ENCODE assay signal across 18 mouse cellular contexts in genomic region chr9:44075996-44076763, GRCm38 (mm10). TPM values are rescaled to one million over a fixed set of nuclear protein-coding genes. Genes with fewer than 3 reads are reported as not detected.
DNase-seq lines count a peak whose midpoint lies in the region; ATAC-seq and TF ChIP-seq lines count a peak whose summit lies in the region.
"Had no signal": no experiment of that assay in that cellular context is flagged by ENCODE, and none has a peak within 500 bp of the region (broad histone marks: within the 10 kb centered on the region; RNA-seq: fewer than 3 reads in every experiment).

No protein-coding gene starts in this region.

- peaks cover 85% of the 10 kb centered on the region for H3K4me1 ChIP-seq in heart, embryonic 12.5 days (replicated peaks)
- peaks cover 31% of the 10 kb centered on the region for H3K4me1 ChIP-seq in midbrain, embryonic 11.5 days (ENCODE audit: control insufficient read depth, insufficient read depth, low read length)
- H3K4me1 ChIP-seq in midbrain, postnatal 0 days (ENCODE audit: insufficient read depth, low read length): no peaks in the 10 kb centered on the region
- peaks cover 58% of the 10 kb centered on the region for H3K4me1 ChIP-seq in hindbrain, embryonic 13.5 days (replicated peaks)

- H3K4me3 ChIP-seq in heart, embryonic 12.5 days: no peak overlapping the region
- no peak overlapping the region for H3K4me3 ChIP-seq in midbrain, embryonic 11.5 days (ENCODE audit: low read depth, low read length)
- H3K4me3 ChIP-seq in midbrain, postnatal 0 days (ENCODE audit: low read depth, low read length): no peak overlapping the region
- no peak overlapping the region for H3K4me3 ChIP-seq in hindbrain, embryonic 13.5 days
- H3K4me3 ChIP-seq: forebrain, embryonic 10.5 days; hindbrain, embryonic 15.5 days; megakaryocyte, embryonic 14.5 days; neural tube, embryonic 15.5 days had no signal

- H3K9ac ChIP-seq in heart, embryonic 12.5 days: peak overlapping the region; percentile 19; the same call in 1 of the 2 replicates
- no peak overlapping the region for H3K9ac ChIP-seq in midbrain, embryonic 11.5 days (ENCODE audit: low read length)
- H3K9ac ChIP-seq in midbrain, postnatal 0 days (replicated peaks; ENCODE audit: low read length, poor library complexity, severe bottlenecking): no peak overlapping the region
- no peak overlapping the region for H3K9ac ChIP-seq in hindbrain, embryonic 13.5 days
- H3K9ac ChIP-seq: hindbrain, embryonic 15.5 days; liver, embryonic 14.5 days; neural tube, embryonic 15.5 days had no signal

- peak; percentile 49 for DNase-seq in cerebellum, adult 11 months
- no peak for DNase-seq in heart, postnatal 10 days
- DNase-seq in midbrain, embryonic 11.5 days (ENCODE audit: low spot score, missing footprints): peak; percentile 78
- no peak for DNase-seq in midbrain, postnatal 0 days (ENCODE audit: low spot score)
- DNase-seq: adrenal gland, postnatal 25 days had no signal

- H3K27me3 ChIP-seq in heart, embryonic 12.5 days (replicated peaks): no peaks in the 10 kb centered on the region
- no peaks in the 10 kb centered on the region for H3K27me3 ChIP-seq in midbrain, embryonic 11.5 days (ENCODE audit: control insufficient read depth, insufficient read depth, low read length)
- no peaks in the 10 kb centered on the region for H3K27me3 ChIP-seq in midbrain, postnatal 0 days (ENCODE audit: insufficient read depth, low read length)
- H3K27me3 ChIP-seq in hindbrain, embryonic 13.5 days: no peaks in the 10 kb centered on the region
- H3K27me3 ChIP-seq: hindbrain, embryonic 15.5 days had no signal

- intact Hi-C loops in heart, postnatal 10 days (cut with DNase I): no loop called here

- no peak for ATAC-seq in cerebellum, adult (ENCODE audit: insufficient number of reproducible peaks, low FRiP score, low TSS enrichment)
- ATAC-seq in heart, embryonic 12.5 days (ENCODE audit: insufficient number of reproducible peaks, low FRiP score): no peak
- no peak for ATAC-seq in midbrain, embryonic 11.5 days (ENCODE audit: low FRiP score)
- ATAC-seq in midbrain, postnatal 0 days (ENCODE audit: low FRiP score): no peak
- ATAC-seq in megakaryocyte progenitor cell, adult 5-6 weeks (replicated peaks; ENCODE audit: poor library complexity): no peak
- no peak for ATAC-seq in hindbrain, embryonic 13.5 days (ENCODE audit: low FRiP score)

- no peak overlapping the region for H3K4me2 ChIP-seq in heart, embryonic 12.5 days
- no peak overlapping the region for H3K4me2 ChIP-seq in midbrain, embryonic 11.5 days
- no peak overlapping the region for H3K4me2 ChIP-seq in midbrain, postnatal 0 days (ENCODE audit: low read depth, low read length, poor library complexity, severe bottlenecking)
- H3K4me2 ChIP-seq in hindbrain, embryonic 13.5 days: no peak overlapping the region
- H3K4me2 ChIP-seq: hindbrain, embryonic 15.5 days; neural tube, embryonic 15.5 days had no signal

- H3K9me3 ChIP-seq in heart, embryonic 12.5 days (replicated peaks): no peaks in the 10 kb centered on the region
- H3K9me3 ChIP-seq in midbrain, embryonic 11.5 days (ENCODE audit: control insufficient read depth, low read length): no peaks in the 10 kb centered on the region
- no peaks in the 10 kb centered on the region for H3K9me3 ChIP-seq in midbrain, postnatal 0 days (ENCODE audit: low read length)
- H3K9me3 ChIP-seq in hindbrain, embryonic 13.5 days: no peaks in the 10 kb centered on the region
- H3K9me3 ChIP-seq: forebrain, embryonic 10.5 days; hindbrain, embryonic 15.5 days; megakaryocyte, embryonic 14.5 days; neural tube, embryonic 15.5 days had no signal

- no peak overlapping the region for H3K27ac ChIP-seq in heart, embryonic 12.5 days (ENCODE audit: poor library complexity, severe bottlenecking)
- H3K27ac ChIP-seq in midbrain, embryonic 11.5 days (ENCODE audit: low read depth, low read length): no peak overlapping the region
- no peak overlapping the region for H3K27ac ChIP-seq in midbrain, postnatal 0 days (ENCODE audit: low read depth, low read length)
- H3K27ac ChIP-seq in hindbrain, embryonic 13.5 days: no peak overlapping the region
- H3K27ac ChIP-seq: hindbrain, embryonic 15.5 days; liver, embryonic 14.5 days; neural tube, embryonic 15.5 days had no signal

- TF ChIP-seq CTCF in midbrain, postnatal 0 days (IDR thresholded peaks at IDR 0.05): no peak

- H3K36me3 ChIP-seq in heart, embryonic 12.5 days: peaks cover 14% of the 10 kb centered on the region
- H3K36me3 ChIP-seq in midbrain, embryonic 11.5 days (ENCODE audit: control insufficient read depth, insufficient read depth, low read length): no peaks in the 10 kb centered on the region
- no peaks in the 10 kb centered on the region for H3K36me3 ChIP-seq in midbrain, postnatal 0 days (ENCODE audit: insufficient read depth, low read length)
- H3K36me3 ChIP-seq in hindbrain, embryonic 13.5 days: no peaks in the 10 kb centered on the region
- H3K36me3 ChIP-seq: forebrain, embryonic 10.5 days; hindbrain, embryonic 15.5 days; neural tube, embryonic 15.5 days had no signal

- 64% methylated on average over 16 of the region's 16 CpGs for WGBS in heart, embryonic 12.5 days
- 70% methylated on average over 16 of the region's 16 CpGs for WGBS in midbrain, embryonic 11.5 days
- 70% methylated on average over 16 of the region's 16 CpGs for WGBS in midbrain, postnatal 0 days
- 64% methylated on average over 16 of the region's 16 CpGs for WGBS in hindbrain, embryonic 13.5 days

RNA-seq across cellular contexts. Expression of gene Usp2, which starts 9.4 kb away (rescaled TPM):
- 51.7 and 62.5 TPM in 2 replicates for polyA plus RNA-seq in heart, embryonic 12.5 days (2016; fragmentation: Nextera tagmentation; extraction: Ambion mirVana)
- total RNA-seq in heart, postnatal 10 days (2021): 100 to 1,000 TPM; 102 to 150 TPM
- 7.3 and 9.7 TPM in 2 replicates for polyA plus RNA-seq in midbrain, embryonic 11.5 days (2014; fragmentation: Nextera tagmentation; extraction: Ambion mirVana)
- total RNA-seq in midbrain, postnatal 0 days (2014; rRNA removed): 7.5 and 8.0 TPM in 2 replicates
- 14.5 and 15.1 TPM in 2 replicates for polyA plus RNA-seq in midbrain, postnatal 0 days (2015; fragmentation: Nextera tagmentation; extraction: Ambion mirVana)
- 5.5 and 16.4 TPM in 2 replicates for total RNA-seq in megakaryocyte progenitor cell, adult 5-6 weeks (2015)
- total RNA-seq in megakaryocyte progenitor cell, adult 5-6 weeks (2017): 2.5 and 5.3 TPM in 2 replicates
- polyA plus RNA-seq in hindbrain, embryonic 13.5 days (2015; fragmentation: Nextera tagmentation; extraction: Ambion mirVana): 8.1 and 12.2 TPM in 2 replicates

RNA-seq across cellular contexts. Expression of gene Mfrp, which starts 25.3 kb away (rescaled TPM):
- polyA plus RNA-seq in heart, embryonic 12.5 days (2016; fragmentation: Nextera tagmentation; extraction: Ambion mirVana): not detected in 2 replicates
- not detected for total RNA-seq in heart, postnatal 10 days (2021)
- not detected in 2 replicates for polyA plus RNA-seq in midbrain, embryonic 11.5 days (2014; fragmentation: Nextera tagmentation; extraction: Ambion mirVana)
- total RNA-seq in midbrain, postnatal 0 days (2014; rRNA removed): 0.19 and 2.8 TPM in 2 replicates
- 0.05 TPM in 1 of 2 replicates, not detected in the other for polyA plus RNA-seq in midbrain, postnatal 0 days (2015; fragmentation: Nextera tagmentation; extraction: Ambion mirVana)
- not detected in 2 replicates for total RNA-seq in megakaryocyte progenitor cell, adult 5-6 weeks (2015)
- 0.12 TPM in 1 of 2 replicates, not detected in the other for total RNA-seq in megakaryocyte progenitor cell, adult 5-6 weeks (2017)
- polyA plus RNA-seq in hindbrain, embryonic 13.5 days (2015; fragmentation: Nextera tagmentation; extraction: Ambion mirVana): 0.22 TPM in 1 of 2 replicates, not detected in the other
- total RNA-seq: adrenal gland, postnatal 25 days; gastrocnemius, postnatal 4 days had no signal
- polyA plus RNA-seq: embryonic facial prominence, embryonic 14.5 days; large intestine, adult 2 months; liver, embryonic 14.5 days had no signal

RNA-seq across cellular contexts. Expression of gene C1qtnf5, which starts 30.9 kb away (rescaled TPM):
- 0.67 and 1.1 TPM in 2 replicates for polyA plus RNA-seq in heart, embryonic 12.5 days (2016; fragmentation: Nextera tagmentation; extraction: Ambion mirVana)
- 10 to 100 TPM; 15.5 to 21.3 TPM for total RNA-seq in heart, postnatal 10 days (2021)
- polyA plus RNA-seq in midbrain, embryonic 11.5 days (2014; fragmentation: Nextera tagmentation; extraction: Ambion mirVana): 0.85 and 0.99 TPM in 2 replicates
- total RNA-seq in midbrain, postnatal 0 days (2014; rRNA removed): 16.6 and 29.0 TPM in 2 replicates
- 9.9 and 10.7 TPM in 2 replicates for polyA plus RNA-seq in midbrain, postnatal 0 days (2015; fragmentation: Nextera tagmentation; extraction: Ambion mirVana)
- total RNA-seq in megakaryocyte progenitor cell, adult 5-6 weeks (2015): not detected in 2 replicates
- not detected in 2 replicates for total RNA-seq in megakaryocyte progenitor cell, adult 5-6 weeks (2017)
- 3.2 and 5.3 TPM in 2 replicates for polyA plus RNA-seq in hindbrain, embryonic 13.5 days (2015; fragmentation: Nextera tagmentation; extraction: Ambion mirVana)
- polyA plus RNA-seq: forebrain, embryonic 10.5 days had no signal

RNA-seq across cellular contexts. Expression of gene Thy1, which starts 33.0 kb away (rescaled TPM):
- polyA plus RNA-seq in heart, embryonic 12.5 days (2016; fragmentation: Nextera tagmentation; extraction: Ambion mirVana): 1.1 and 1.5 TPM in 2 replicates
- 10 to 100 TPM; 31.3 to 32.3 TPM for total RNA-seq in heart, postnatal 10 days (2021)
- polyA plus RNA-seq in midbrain, embryonic 11.5 days (2014; fragmentation: Nextera tagmentation; extraction: Ambion mirVana): not detected in 2 replicates
- total RNA-seq in midbrain, postnatal 0 days (2014; rRNA removed): 52.8 and 98.0 TPM in 2 replicates
- 24.7 and 28.8 TPM in 2 replicates for polyA plus RNA-seq in midbrain, postnatal 0 days (2015; fragmentation: Nextera tagmentation; extraction: Ambion mirVana)
- total RNA-seq in megakaryocyte progenitor cell, adult 5-6 weeks (2015): 0.32 and 1.1 TPM in 2 replicates
- 0.21 and 1.2 TPM in 2 replicates for total RNA-seq in megakaryocyte progenitor cell, adult 5-6 weeks (2017)
- 0.27 and 0.55 TPM in 2 replicates for polyA plus RNA-seq in hindbrain, embryonic 13.5 days (2015; fragmentation: Nextera tagmentation; extraction: Ambion mirVana)
- polyA plus RNA-seq: forebrain, embryonic 10.5 days had no signal

RNA-seq across cellular contexts. Expression of gene Gm49380, which starts 37.1 kb away (rescaled TPM):
- 0.20 TPM in 1 of 2 replicates, not detected in the other for polyA plus RNA-seq in heart, embryonic 12.5 days (2016; fragmentation: Nextera tagmentation; extraction: Ambion mirVana)
- under 1 TPM; 0.10 to 0.12 TPM for total RNA-seq in heart, postnatal 10 days (2021)
- polyA plus RNA-seq in midbrain, embryonic 11.5 days (2014; fragmentation: Nextera tagmentation; extraction: Ambion mirVana): 0.23 and 0.36 TPM in 2 replicates
- total RNA-seq in midbrain, postnatal 0 days (2014; rRNA removed): not detected in 2 replicates
- 0.07 and 0.27 TPM in 2 replicates for polyA plus RNA-seq in midbrain, postnatal 0 days (2015; fragmentation: Nextera tagmentation; extraction: Ambion mirVana)
- not detected in 2 replicates for total RNA-seq in megakaryocyte progenitor cell, adult 5-6 weeks (2015)
- total RNA-seq in megakaryocyte progenitor cell, adult 5-6 weeks (2017): not detected in 2 replicates
- polyA plus RNA-seq in hindbrain, embryonic 13.5 days (2015; fragmentation: Nextera tagmentation; extraction: Ambion mirVana): 0.12 and 0.49 TPM in 2 replicates
- polyA plus RNA-seq: hindbrain, embryonic 15.5 days; large intestine, adult 2 months; limb, embryonic 11.5 days had no signal

Comparison
In these comparisons a context has a peak if more than half of its experiments do, and no peak if none do; other contexts are left out.
1. DNase-seq: peak in cerebellum, adult 11 months (single experiment) and midbrain, embryonic 11.5 days (single experiment); none in heart, postnatal 10 days (0 of 2) and midbrain, postnatal 0 days (single experiment).